Mouse (Mus musculus) kidney, adult 9 months (tissue): ENCODE measurements at regions not wholly inside any gene's neighbourhood (a gene's known extent, or its start where the extent isn't known, plus 50 kb on each side); places are given as distances from the start of the nearest gene placed in this dataset.

Experiments
- DNase-seq: peaks from one replicate; pipeline ENCODE4 v3.0.0; 2022

- no peak for DNase-seq
Measured at GRCm38 (mm10) chr2:158909086-158909485, 114.5 kb downstream of the Dhx35 start.

GRCm38 (mm10) chr2:158910325-158910724 lies 115.7 kb downstream of the Dhx35 start:
- no peak for DNase-seq

- DNase-seq: no peak
Measured at GRCm38 (mm10) chr2:158911191-158911590, 116.6 kb downstream of the Dhx35 start.

GRCm38 (mm10) chr2:158912631-158913258 lies 118.1 kb downstream of the Dhx35 start:
- peak; percentile 30 for DNase-seq

GRCm38 (mm10) chr2:158917398-158917797 lies 122.8 kb downstream of the Dhx35 start:
- DNase-seq: no peak

GRCm38 (mm10) chr2:158918312-158918711 lies 123.7 kb downstream of the Dhx35 start:
- no peak for DNase-seq

GRCm38 (mm10) chr2:158921342-158922255 lies 127.0 kb downstream of the Dhx35 start:
- DNase-seq: no peak

GRCm38 (mm10) chr2:158922766-158923165 lies 128.2 kb downstream of the Dhx35 start:
- no peak for DNase-seq

- DNase-seq: no peak
Measured at GRCm38 (mm10) chr2:158929507-158929906, 134.9 kb downstream of the Dhx35 start.

GRCm38 (mm10) chr2:158937948-158938565 lies 143.4 kb downstream of the Dhx35 start:
- DNase-seq: no peak

- DNase-seq: no peak
Measured at GRCm38 (mm10) chr2:158949418-158949817, 154.8 kb downstream of the Dhx35 start.

- DNase-seq: no peak
Measured at GRCm38 (mm10) chr2:158951061-158951460, 156.5 kb downstream of the Dhx35 start.

GRCm38 (mm10) chr2:158956888-158957287 lies 162.3 kb downstream of the Dhx35 start:
- DNase-seq: no peak

GRCm38 (mm10) chr2:158965003-158965665 lies 170.5 kb downstream of the Dhx35 start:
- DNase-seq: peak; percentile 5

- no peak for DNase-seq
Measured at GRCm38 (mm10) chr2:158972178-158972577, 177.6 kb downstream of the Dhx35 start.

- DNase-seq: peak; percentile 2
Measured at GRCm38 (mm10) chr2:158985529-158986148, 191.0 kb downstream of the Dhx35 start.

GRCm38 (mm10) chr2:159002481-159003186 lies 208.0 kb downstream of the Dhx35 start:
- no peak for DNase-seq

- no peak for DNase-seq
Measured at GRCm38 (mm10) chr2:159003187-159003497, 208.5 kb downstream of the Dhx35 start.

- DNase-seq: no peak
Measured at GRCm38 (mm10) chr2:159004417-159004816, 209.8 kb downstream of the Dhx35 start.

- DNase-seq: no peak
Measured at GRCm38 (mm10) chr2:159012725-159013124, 218.1 kb downstream of the Dhx35 start.

GRCm38 (mm10) chr2:159014553-159014952 lies 219.9 kb downstream of the Dhx35 start:
- no peak for DNase-seq

- no peak for DNase-seq
Measured at GRCm38 (mm10) chr2:159019921-159020534, 225.4 kb downstream of the Dhx35 start.
